Mouse (Mus musculus) lung, adult 2 months (tissue): ENCODE results near the gene Uvrag.

ENCODE experiments used
- CTCF ChIP-seq: fragments of 200-500 bp; IDR thresholded peaks from 2 replicates; pipeline ENCODE4 v1.5.1; 2011; ENCODE audit warnings: mild to moderate bottlenecking, low read length, control low read depth; ENCODE audit not compliant: insufficient read depth
- POLR2A ChIP-seq: fragments of 200-500 bp; IDR thresholded peaks from 2 replicates; pipeline ENCODE4 v1.6.1; 2011; ENCODE audit warnings: low read depth, mild to moderate bottlenecking, control low read depth, low read length, borderline replicate concordance; ENCODE audit errors: extremely low read depth

- TF ChIP-seq CTCF = no peak
- no peak for TF ChIP-seq POLR2A
Observed at GRCm38 (mm10) chr7:98974590-98974989, 166.4 kb downstream of the Uvrag start.
